Mouse (Mus musculus): ENCODE data around the gene Bfsp1.

The Bfsp1 gene

GRCm38 (mm10) chr2:143862484-143863231 lies at the start of gene Bfsp1:
Bfsp1 (minus strand) TSS chr2:143863173.
- in situ Hi-C loops (cut with MseI, MboI): no loop called here

- in situ Hi-C loops (cut with MseI, MboI): no loop called here
These were observed 49.2 kb upstream of the Bfsp1 start for GRCm38 (mm10) chr2:143912199-143912598.

GRCm38 (mm10) chr2:143909230-143909629 lies 46.3 kb upstream of the Bfsp1 start:
- in situ Hi-C loops (cut with MseI, MboI): no loop called here

GRCm38 (mm10) chr2:143904896-143905295 lies 41.9 kb upstream of the Bfsp1 start:
- in situ Hi-C loops (cut with MseI, MboI): no loop called here

- in situ Hi-C loops (cut with MseI, MboI): no loop called here
These were observed 40.5 kb upstream of the Bfsp1 start for GRCm38 (mm10) chr2:143903376-143904045.

- in situ Hi-C loops (cut with MseI, MboI): no loop called here
These were observed 37.9 kb upstream of the Bfsp1 start for GRCm38 (mm10) chr2:143900821-143901351.

GRCm38 (mm10) chr2:143899470-143900220 lies 36.7 kb upstream of the Bfsp1 start:
- in situ Hi-C loops (cut with MseI, MboI): no loop called here

GRCm38 (mm10) chr2:143891302-143892048 lies 28.5 kb upstream of the Bfsp1 start:
- in situ Hi-C loops (cut with MseI, MboI): no loop called here

GRCm38 (mm10) chr2:143889860-143890433 lies 27.0 kb upstream of the Bfsp1 start:
- in situ Hi-C loops (cut with MseI, MboI): no loop called here

GRCm38 (mm10) chr2:143889131-143889859 lies 26.3 kb upstream of the Bfsp1 start:
- in situ Hi-C loops (cut with MseI, MboI): no loop called here

- in situ Hi-C loops (cut with MseI, MboI): no loop called here
These were observed 19.8 kb upstream of the Bfsp1 start for GRCm38 (mm10) chr2:143882606-143883288.

GRCm38 (mm10) chr2:143882002-143882401 lies 19.0 kb upstream of the Bfsp1 start:
- in situ Hi-C loops (cut with MseI, MboI): no loop called here

GRCm38 (mm10) chr2:143879311-143879710 lies 16.3 kb upstream of the Bfsp1 start:
- in situ Hi-C loops (cut with MseI, MboI): no loop called here

GRCm38 (mm10) chr2:143876929-143877632 lies 14.1 kb upstream of the Bfsp1 start:
- in situ Hi-C loops (cut with MseI, MboI): no loop called here

- in situ Hi-C loops (cut with MseI, MboI): no loop called here
These were observed 13.1 kb upstream of the Bfsp1 start for GRCm38 (mm10) chr2:143876026-143876425.

GRCm38 (mm10) chr2:143870936-143871688 lies 8.1 kb upstream of the Bfsp1 start:
- in situ Hi-C loops (cut with MseI, MboI): no loop called here

GRCm38 (mm10) chr2:143867326-143867725 lies 4.4 kb upstream of the Bfsp1 start:
- in situ Hi-C loops (cut with MseI, MboI): no loop called here

- in situ Hi-C loops (cut with MseI, MboI): no loop called here
These were observed 1.6 kb upstream of the Bfsp1 start for GRCm38 (mm10) chr2:143864600-143864999.
